Mouse (Mus musculus) limb, embryonic 14.5 days (tissue): ENCODE results near the gene Hnrnpul1. TPM values are rescaled to one million over a fixed set of nuclear protein-coding genes. Genes with fewer than 3 reads are reported as not detected.

Source experiments
- ATAC-seq: fragments of 200-750 bp; cut with Nextera tagmentation; 2 replicates; pipeline ENCODE4 v1.8.0; 2017; ENCODE audit warnings: low read depth, moderate number of reproducible peaks, moderate TSS enrichment; ENCODE audit not compliant: low FRiP score
- DNase-seq: peaks from one replicate; pipeline ENCODE4 v3.0.0-alpha.2; 2015; ENCODE audit warnings: low spot score
- H3K27ac ChIP-seq: fragments of 300-500 bp; sonication (generic); replicated peaks from 2 replicates; pipeline ENCODE4 v1.5.1; 2014; ENCODE audit warnings: low read depth, mild to moderate bottlenecking, low read length, moderate library complexity, mixed read lengths
- H3K27me3 ChIP-seq: fragments of 300-500 bp; sonication (generic); 2 replicates; pipeline ENCODE4 v1.6.1; 2014; ENCODE audit warnings: low read length, mixed read lengths; ENCODE audit not compliant: control insufficient read depth, insufficient read depth
- H3K36me3 ChIP-seq: fragments of 300-500 bp; sonication (generic); 2 replicates; pipeline ENCODE4 v1.6.1; 2014; ENCODE audit warnings: mild to moderate bottlenecking, low read length, moderate library complexity, mixed read lengths; ENCODE audit not compliant: control insufficient read depth, insufficient read depth
- H3K4me1 ChIP-seq: fragments of 300-500 bp; sonication (generic); 2 replicates; pipeline ENCODE4 v1.6.1; 2014; ENCODE audit warnings: antibody characterized with exemption, low read length, mixed read lengths; ENCODE audit not compliant: control insufficient read depth, insufficient read depth
- H3K4me2 ChIP-seq: fragments of 300-500 bp; sonication (generic); replicated peaks from 2 replicates; pipeline ENCODE4 v1.6.1; 2014; ENCODE audit warnings: low read depth, mild to moderate bottlenecking, low read length, moderate library complexity; ENCODE audit not compliant: severe bottlenecking
- H3K4me3 ChIP-seq: fragments of 300-500 bp; sonication (generic); replicated peaks from 2 replicates; pipeline ENCODE4 v1.5.1; 2014; ENCODE audit warnings: low read length
- H3K9ac ChIP-seq: fragments of 300-500 bp; sonication (generic); 2 replicates; pipeline ENCODE4 v1.6.1; 2014; ENCODE audit warnings: mild to moderate bottlenecking, low read depth, low read length, moderate library complexity; ENCODE audit not compliant: severe bottlenecking
- H3K9me3 ChIP-seq: fragments of 300-500 bp; sonication (generic); 2 replicates; pipeline ENCODE4 v1.6.1; 2016; ENCODE audit warnings: low read length; ENCODE audit not compliant: control insufficient read depth
- POLR2A ChIP-seq: fragments of 200-500 bp; IDR thresholded peaks from 2 replicates; pipeline ENCODE4 v1.8.0; 2012; ENCODE audit warnings: inconsistent platforms, mild to moderate bottlenecking, moderate library complexity, borderline replicate concordance; ENCODE audit not compliant: insufficient read depth, insufficient read length; ENCODE audit errors: extremely low read depth
- WGBS: fragments of 180-500 bp; shearing (Covaris S2); extraction: QIAGEN DNeasy Blood & Tissue Kit; methylation state at CpG from one replicate; pipeline ENCODE4 v1.1.7; 2014; 5-methylcytosine and 5-hydroxymethylcytosine counted together
- polyA plus RNA-seq, 2 experiments: library from polyadenylated mRNA; depleted of rRNA in 1 of 2; stranded (reverse) in 1 of 2; unstranded in 1 of 2; fragments of >200 nt; fragmentation: Nextera tagmentation in 1 of 2; extraction: Ambion mirVana in 1 of 2; gene quantifications; 2 replicates each; pipeline versions ENCODE4 v1.2.1 to v1.2.3; 2012 to 2014

Hnrnpul1 gene
- polyA plus RNA-seq, 2 experiments = 66.8 to 80.7 TPM

DNA sequence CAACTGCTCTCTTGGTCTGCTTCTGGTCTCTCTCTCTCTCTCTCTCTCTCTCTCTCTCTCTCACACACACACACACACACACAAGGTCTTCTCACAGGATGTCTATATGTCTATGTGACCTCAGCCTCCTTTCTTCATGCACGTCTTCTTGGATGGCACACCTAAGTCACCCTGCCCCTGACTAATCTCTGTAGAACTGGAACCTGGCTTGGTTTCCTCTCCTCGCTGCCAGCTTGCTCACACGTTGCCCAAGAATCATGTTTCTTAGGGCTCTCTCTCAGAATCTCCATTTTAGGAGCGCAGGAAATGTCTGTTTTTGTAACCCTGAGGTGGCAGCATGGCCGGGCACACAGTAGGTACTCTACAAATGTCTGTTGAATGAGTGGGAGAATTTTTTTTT is 25.5 kb upstream of the Hnrnpul1 start:
- Histone ChIP-seq H3K27me3 (no peaks in the 10 kb centered on the region), H3K4me1 (peaks cover 15% of the 10 kb centered on the region), H3K9me3 (no peaks in the 10 kb centered on the region), H3K9ac (no peak overlapping the region), H3K4me2 (no peak overlapping the region), H3K27ac (no peak overlapping the region), H3K36me3 (peaks cover 53% of the 10 kb centered on the region), H3K4me3 (no peak overlapping the region)
- no peak for TF ChIP-seq POLR2A
- ATAC-seq = no peak
- DNase-seq = no peak
- WGBS = 92% methylated on average over 5 of the region's 5 CpGs

DNA sequence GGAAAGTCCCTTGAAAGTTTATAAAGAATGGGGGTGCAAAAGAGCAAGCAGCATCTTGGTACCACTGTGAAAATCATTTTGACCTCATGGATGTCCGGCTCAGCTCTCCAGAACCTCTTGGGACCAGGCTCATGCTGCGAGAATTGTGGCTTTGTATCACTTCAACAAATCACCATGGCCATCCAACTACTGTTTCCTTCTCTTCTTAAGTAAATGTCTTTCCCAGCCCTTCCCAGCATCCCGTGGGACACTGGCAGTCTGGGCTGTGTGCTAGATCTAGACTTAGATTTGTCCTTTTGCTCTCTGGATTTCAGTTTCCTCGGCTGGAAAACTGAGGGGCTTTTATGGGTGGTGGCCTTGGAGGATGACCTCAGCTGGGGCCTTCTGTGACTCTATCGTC is 13.7 kb upstream of the Hnrnpul1 start:
- H3K4me2 ChIP-seq = no peak overlapping the region
- ATAC-seq (no peak), DNase-seq (no peak)
- no peak overlapping the region for H3K4me3 ChIP-seq
- H3K9me3 ChIP-seq = no peaks in the 10 kb centered on the region
- 88% methylated on average over 5 of the region's 5 CpGs for WGBS
- no peaks in the 10 kb centered on the region for H3K27me3 ChIP-seq
- H3K9ac ChIP-seq = no peak overlapping the region
- H3K27ac ChIP-seq = no peak overlapping the region
- no peak for TF ChIP-seq POLR2A
- H3K36me3 ChIP-seq = peaks cover 87% of the 10 kb centered on the region
- no peaks in the 10 kb centered on the region for H3K4me1 ChIP-seq

DNA sequence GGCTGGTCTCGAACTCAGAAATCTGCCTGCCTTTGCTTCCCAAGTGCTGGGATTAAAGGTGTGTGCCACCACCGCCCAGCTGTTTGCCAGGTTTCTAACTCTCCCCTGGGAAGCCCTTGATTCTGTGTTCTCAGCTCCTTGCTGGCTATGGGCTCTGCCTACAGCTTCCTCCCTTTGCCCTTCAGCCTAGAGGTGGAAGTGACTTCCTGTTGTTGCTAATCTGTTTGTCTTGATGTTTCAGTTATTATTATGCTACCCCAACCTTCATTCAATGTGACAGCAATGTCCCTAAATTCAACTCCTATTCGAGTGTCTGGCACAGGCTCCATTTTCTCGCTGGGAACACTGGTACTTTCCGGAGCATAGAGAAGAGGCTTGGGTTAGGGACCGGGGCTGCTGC is 11.6 kb upstream of the Hnrnpul1 start:
- H3K4me1 ChIP-seq = no peaks in the 10 kb centered on the region
- H3K4me3 ChIP-seq = no peak overlapping the region
- ATAC-seq (no peak), DNase-seq (no peak)
- no peak for TF ChIP-seq POLR2A
- H3K27ac ChIP-seq = no peak overlapping the region
- H3K9me3 ChIP-seq = no peaks in the 10 kb centered on the region
- no peak overlapping the region for H3K9ac ChIP-seq
- no peak overlapping the region for H3K4me2 ChIP-seq
- H3K27me3 ChIP-seq = no peaks in the 10 kb centered on the region
- 91% methylated on average over 6 of the region's 6 CpGs for WGBS
- peaks cover 92% of the 10 kb centered on the region for H3K36me3 ChIP-seq

DNA sequence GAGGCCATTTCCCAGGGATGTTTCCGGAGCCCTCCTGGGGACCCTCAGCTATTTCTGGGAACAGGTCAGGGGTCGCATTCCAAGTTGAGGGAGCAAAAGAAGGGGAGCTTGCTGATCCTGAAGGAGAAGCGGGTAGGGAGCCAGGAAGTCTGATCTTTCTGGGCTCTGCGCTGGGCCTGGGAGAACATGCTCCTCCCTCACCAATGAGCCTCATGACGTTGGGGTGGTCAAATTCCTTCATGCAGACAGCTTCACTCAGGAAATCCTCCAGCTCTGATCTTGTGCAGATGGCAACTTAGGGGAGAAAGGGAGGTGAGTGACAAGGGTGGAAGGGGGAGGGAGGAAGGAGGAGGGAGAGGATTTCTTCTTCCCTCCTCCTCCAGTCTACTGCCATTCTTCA is 9.7 kb upstream of the Hnrnpul1 start:
- ATAC-seq = no peak
- H3K27ac ChIP-seq = 0 out of 2 replicates have a peak overlapping the region, but pooled peaks have one; percentile 13
- no peaks in the 10 kb centered on the region for H3K9me3 ChIP-seq
- 56% methylated on average over 5 of the region's 5 CpGs for WGBS
- peaks cover 89% of the 10 kb centered on the region for H3K36me3 ChIP-seq
- no peak for TF ChIP-seq POLR2A
- H3K4me1 ChIP-seq = no peaks in the 10 kb centered on the region
- DNase-seq = no peak
- H3K4me3 ChIP-seq = no peak overlapping the region
- no peak overlapping the region for H3K9ac ChIP-seq
- no peak overlapping the region for H3K4me2 ChIP-seq
- H3K27me3 ChIP-seq = no peaks in the 10 kb centered on the region

DNA sequence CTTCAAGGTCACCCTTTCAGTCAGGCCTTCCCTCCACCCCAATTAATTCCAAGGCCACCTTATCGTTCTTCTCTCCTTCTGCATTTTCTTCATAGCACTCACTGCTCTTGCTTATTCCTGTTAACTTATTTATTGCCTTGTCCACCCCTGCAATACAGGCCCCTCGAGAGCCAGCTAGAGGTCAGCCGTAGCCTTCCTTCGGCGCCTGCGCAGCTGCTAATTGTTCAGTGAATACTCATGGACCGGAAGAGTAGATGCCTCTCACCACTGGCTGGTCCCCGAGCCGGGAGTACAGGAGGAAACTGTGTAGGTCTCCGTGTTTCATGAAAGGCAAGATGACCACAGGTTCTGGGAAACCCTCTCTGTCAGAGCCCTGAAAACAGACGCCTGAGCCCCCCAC is 9.1 kb upstream of the Hnrnpul1 start:
- peaks cover 89% of the 10 kb centered on the region for H3K36me3 ChIP-seq
- no peak for ATAC-seq
- H3K4me3 ChIP-seq = no peak overlapping the region
- H3K27me3 ChIP-seq = no peaks in the 10 kb centered on the region
- H3K9me3 ChIP-seq = no peaks in the 10 kb centered on the region
- no peak overlapping the region for H3K9ac ChIP-seq
- no peak for TF ChIP-seq POLR2A
- H3K4me2 ChIP-seq = no peak overlapping the region
- no peak for DNase-seq
- H3K4me1 ChIP-seq = no peaks in the 10 kb centered on the region
- 60% methylated on average over 11 of the region's 11 CpGs for WGBS
- H3K27ac ChIP-seq = 0 out of 2 replicates have a peak overlapping the region, but pooled peaks have one; percentile 13

GRCm38 (mm10) chr7:25761354-25761753 is 6.8 kb upstream of the Hnrnpul1 start:
- Histone ChIP-seq H3K4me1 (no peaks in the 10 kb centered on the region), H3K9me3 (no peaks in the 10 kb centered on the region), H3K27me3 (no peaks in the 10 kb centered on the region), H3K4me2 (no peak overlapping the region), H3K9ac (no peak overlapping the region), H3K36me3 (peaks cover 73% of the 10 kb centered on the region), H3K27ac (no peak overlapping the region), H3K4me3 (no peak overlapping the region)
- DNase-seq = no peak
- TF ChIP-seq POLR2A = no peak
- no peak for ATAC-seq
- 88% methylated on average over 10 of the region's 10 CpGs for WGBS
